Mouse (Mus musculus): ENCODE results near the gene Wrap73. TPM values are rescaled to one million over a fixed set of nuclear protein-coding genes. Genes with fewer than 3 reads are reported as not detected.

The Wrap73 gene
- polyA plus RNA-seq, 1 experiment = 16.9 TPM

GRCm38 (mm10) chr4:154137139-154137538 lies 5.0 kb upstream of the Wrap73 start:
- Histone ChIP-seq H3K27me3 (ENCODE audit: control insufficient read depth, insufficient read depth, low read length) (peaks cover 49% of the 10 kb centered on the region), H3K4me1 (ENCODE audit: control insufficient read depth, insufficient read depth, insufficient read length, low read length) (peaks cover 17% of the 10 kb centered on the region), H3K4me3 (ENCODE audit: low read depth, low read length) (no peak overlapping the region), H3K27ac (ENCODE audit: insufficient read depth, low read depth, low read length) (no peak overlapping the region), H3K36me3 (ENCODE audit: control insufficient read depth, insufficient read depth, low read length) (no peaks in the 10 kb centered on the region)
- WGBS = 56% methylated on average over 5 of the region's 5 CpGs
- TF ChIP-seq POLR2A (IDR thresholded peaks at IDR 0.05; ENCODE audit: low read depth, low read length) = no peak
- no peak for TF ChIP-seq CTCF (IDR thresholded peaks at IDR 0.05; ENCODE audit: extremely low read depth, insufficient read length, insufficient replicate concordance, low read depth, low read length)

GRCm38 (mm10) chr4:154139671-154140181 lies 2.4 kb upstream of the Wrap73 start:
- TF ChIP-seq POLR2A (IDR thresholded peaks at IDR 0.05; ENCODE audit: low read depth, low read length) = no peak
- no peak for TF ChIP-seq CTCF (IDR thresholded peaks at IDR 0.05; ENCODE audit: extremely low read depth, insufficient read length, insufficient replicate concordance, low read depth, low read length)
- Histone ChIP-seq H3K36me3 (ENCODE audit: control insufficient read depth, insufficient read depth, low read length) (no peaks in the 10 kb centered on the region), H3K4me3 (ENCODE audit: low read depth, low read length) (peak overlapping the region; percentile 55), H3K27me3 (ENCODE audit: control insufficient read depth, insufficient read depth, low read length) (peaks cover 42% of the 10 kb centered on the region), H3K4me1 (ENCODE audit: control insufficient read depth, insufficient read depth, insufficient read length, low read length) (peaks cover 21% of the 10 kb centered on the region), H3K27ac (ENCODE audit: insufficient read depth, low read depth, low read length) (no peak overlapping the region)
- under 1% methylated on average over 59 of the region's 59 CpGs for WGBS

GRCm38 (mm10) chr4:154140182-154140212 lies 2.2 kb upstream of the Wrap73 start, which contains the start of gene Trp73:
Gene Trp73, minus strand, starts transcription at chr4:154140208.
- Histone ChIP-seq H3K27ac (ENCODE audit: insufficient read depth, low read depth, low read length) (no peak within 1 kb of the TSS), H3K4me1 (ENCODE audit: control insufficient read depth, insufficient read depth, insufficient read length, low read length) (peaks cover 21% of the 10 kb centered on the region), H3K36me3 (ENCODE audit: control insufficient read depth, insufficient read depth, low read length) (no peaks in the 10 kb centered on the region), H3K4me3 (ENCODE audit: low read depth, low read length) (peak within 1 kb of the TSS; percentile 55), H3K27me3 (ENCODE audit: control insufficient read depth, insufficient read depth, low read length) (peaks cover 39% of the 10 kb centered on the region)
- 0% methylated on average over 4 of the region's 4 CpGs for WGBS
- no peak for TF ChIP-seq CTCF (IDR thresholded peaks at IDR 0.05; ENCODE audit: extremely low read depth, insufficient read length, insufficient replicate concordance, low read depth, low read length)
- TF ChIP-seq POLR2A (IDR thresholded peaks at IDR 0.05; ENCODE audit: low read depth, low read length) = no peak

GRCm38 (mm10) chr4:154140213-154141008 lies 1.8 kb upstream of the Wrap73 start:
- WGBS = 3% methylated on average over 46 of the region's 46 CpGs
- H3K27ac ChIP-seq (ENCODE audit: insufficient read depth, low read depth, low read length) = no peak overlapping the region
- no peak for TF ChIP-seq CTCF (IDR thresholded peaks at IDR 0.05; ENCODE audit: extremely low read depth, insufficient read length, insufficient replicate concordance, low read depth, low read length)
- TF ChIP-seq POLR2A (IDR thresholded peaks at IDR 0.05; ENCODE audit: low read depth, low read length) = no peak
- H3K27me3 ChIP-seq (ENCODE audit: control insufficient read depth, insufficient read depth, low read length) = peaks cover 39% of the 10 kb centered on the region
- H3K4me1 ChIP-seq (ENCODE audit: control insufficient read depth, insufficient read depth, insufficient read length, low read length) = peaks cover 21% of the 10 kb centered on the region
- peak overlapping the region; percentile 55 for H3K4me3 ChIP-seq (ENCODE audit: low read depth, low read length)
- no peaks in the 10 kb centered on the region for H3K36me3 ChIP-seq (ENCODE audit: control insufficient read depth, insufficient read depth, low read length)

- TF ChIP-seq POLR2A (IDR thresholded peaks at IDR 0.05; ENCODE audit: low read depth, low read length) (no peak), CTCF (IDR thresholded peaks at IDR 0.05; ENCODE audit: extremely low read depth, insufficient read length, insufficient replicate concordance, low read depth, low read length) (no peak)
These were observed 934 bp upstream of the Wrap73 start for GRCm38 (mm10) chr4:154141009-154141867.

GRCm38 (mm10) chr4:154144712-154145111 lies 2.5 kb downstream of the Wrap73 start:
- no peak for TF ChIP-seq POLR2A (IDR thresholded peaks at IDR 0.05; ENCODE audit: low read depth, low read length)
- TF ChIP-seq CTCF (IDR thresholded peaks at IDR 0.05; ENCODE audit: extremely low read depth, insufficient read length, insufficient replicate concordance, low read depth, low read length) = no peak
- no peak overlapping the region for H3K4me3 ChIP-seq (ENCODE audit: low read depth, low read length)
- WGBS = 89% methylated on average over 3 of the region's 3 CpGs
- 0 out of 2 replicates have a peak, but pooled peaks cover 6% of the 10 kb centered on the region for H3K36me3 ChIP-seq (ENCODE audit: control insufficient read depth, insufficient read depth, low read length)
- peaks cover 17% of the 10 kb centered on the region for H3K4me1 ChIP-seq (ENCODE audit: control insufficient read depth, insufficient read depth, insufficient read length, low read length)
- H3K27ac ChIP-seq (ENCODE audit: insufficient read depth, low read depth, low read length) = no peak overlapping the region
- H3K27me3 ChIP-seq (ENCODE audit: control insufficient read depth, insufficient read depth, low read length) = peaks cover 21% of the 10 kb centered on the region

More at GRCm38 (mm10) chr4:154141009-154141867, 934 bp upstream of the Wrap73 start:
- Histone ChIP-seq H3K27me3 (ENCODE audit: control insufficient read depth, insufficient read depth, low read length) (peaks cover 39% of the 10 kb centered on the region), H3K36me3 (ENCODE audit: control insufficient read depth, insufficient read depth, low read length) (no peaks in the 10 kb centered on the region), H3K4me3 (ENCODE audit: low read depth, low read length) (peak overlapping the region; percentile 55), H3K4me1 (ENCODE audit: control insufficient read depth, insufficient read depth, insufficient read length, low read length) (peaks cover 21% of the 10 kb centered on the region), H3K27ac (ENCODE audit: insufficient read depth, low read depth, low read length) (no peak overlapping the region)
- WGBS = 3% methylated on average over 42 of the region's 42 CpGs

GRCm38 (mm10) chr4:154146342-154146741 lies 4.2 kb downstream of the Wrap73 start:
- H3K4me3 ChIP-seq (ENCODE audit: low read depth, low read length) = no peak overlapping the region
- peaks cover 6% of the 10 kb centered on the region for H3K4me1 ChIP-seq (ENCODE audit: control insufficient read depth, insufficient read depth, insufficient read length, low read length)
- H3K27me3 ChIP-seq (ENCODE audit: control insufficient read depth, insufficient read depth, low read length) = peaks cover 5% of the 10 kb centered on the region
- no peak overlapping the region for H3K27ac ChIP-seq (ENCODE audit: insufficient read depth, low read depth, low read length)
- peaks cover 11% of the 10 kb centered on the region for H3K36me3 ChIP-seq (ENCODE audit: control insufficient read depth, insufficient read depth, low read length)
- TF ChIP-seq CTCF (IDR thresholded peaks at IDR 0.05; ENCODE audit: extremely low read depth, insufficient read length, insufficient replicate concordance, low read depth, low read length) = no peak
- TF ChIP-seq POLR2A (IDR thresholded peaks at IDR 0.05; ENCODE audit: low read depth, low read length) = no peak
- 86% methylated on average over 10 of the region's 10 CpGs for WGBS
